Mouse (Mus musculus): ENCODE measurements around the gene Vav3. TPM values are rescaled to one million over a fixed set of nuclear protein-coding genes. Genes with fewer than 3 reads are reported as not detected.

Vav3 gene
- polyA plus RNA-seq, 1 experiment from 2014 or later = 13.6 TPM

DNA sequence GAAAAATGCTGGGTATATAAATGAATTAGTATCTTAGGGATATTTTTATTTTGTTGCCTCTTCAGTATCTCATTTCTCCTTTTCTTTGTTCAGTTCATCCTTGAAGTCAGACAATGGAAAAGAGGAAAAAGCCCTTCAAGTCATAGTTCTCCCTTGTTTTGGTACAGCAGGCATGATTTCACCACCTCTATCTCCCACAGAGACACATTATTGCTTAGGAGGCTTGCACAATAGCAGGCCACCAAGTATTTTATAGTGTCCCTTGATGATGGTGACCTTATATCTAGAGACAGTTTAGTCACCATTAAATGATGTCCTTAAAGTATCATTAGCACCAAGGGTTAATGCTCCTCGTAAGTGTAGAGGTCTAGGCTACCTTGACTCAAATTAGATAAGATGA, 171.4 kb downstream of the Vav3 start:
- H3K9me3 ChIP-seq (ENCODE audit: control insufficient read depth, low read length) = no peaks in the 10 kb centered on the region
- no peaks in the 10 kb centered on the region for H3K27me3 ChIP-seq (ENCODE audit: control insufficient read depth, insufficient read depth, low read length)
- no peak for ATAC-seq (ENCODE audit: insufficient number of reproducible peaks, insufficient read depth, low FRiP score, low read depth)
- H3K36me3 ChIP-seq (ENCODE audit: control insufficient read depth, insufficient read depth, low read length) = no peaks in the 10 kb centered on the region
- WGBS = 88% methylated on average over 1 of the region's 1 CpGs
- H3K9ac ChIP-seq (ENCODE audit: low read length) = no peak overlapping the region
- no peaks in the 10 kb centered on the region for H3K4me1 ChIP-seq (ENCODE audit: control insufficient read depth in 2 of 2, insufficient read depth in 2 of 2, low read length in 2 of 2)
- H3K27ac ChIP-seq (replicated peaks in 1 of 2; ENCODE audit: control insufficient read depth in 1 of 2, insufficient read depth in 1 of 2, low read depth in 2 of 2, low read length in 2 of 2) = no peak overlapping the region
- H3K4me3 ChIP-seq (ENCODE audit: control insufficient read depth in 1 of 2, insufficient read depth in 1 of 2, low read depth in 1 of 2, low read length in 2 of 2) = no peak overlapping the region
- no peak overlapping the region for H3K4me2 ChIP-seq (ENCODE audit: low read length)

- no peaks in the 10 kb centered on the region for H3K4me1 ChIP-seq (ENCODE audit: control insufficient read depth in 2 of 2, insufficient read depth in 2 of 2, low read length in 2 of 2)
- no peak overlapping the region for H3K27ac ChIP-seq (replicated peaks in 1 of 2; ENCODE audit: control insufficient read depth in 1 of 2, insufficient read depth in 1 of 2, low read depth in 2 of 2, low read length in 2 of 2)
- no peak overlapping the region for H3K4me3 ChIP-seq (ENCODE audit: control insufficient read depth in 1 of 2, insufficient read depth in 1 of 2, low read depth in 1 of 2, low read length in 2 of 2)
- no peak overlapping the region for H3K4me2 ChIP-seq (ENCODE audit: low read length)
- no peak overlapping the region for H3K9ac ChIP-seq (ENCODE audit: low read length)
- no peaks in the 10 kb centered on the region for H3K36me3 ChIP-seq (ENCODE audit: control insufficient read depth, insufficient read depth, low read length)
- H3K9me3 ChIP-seq (ENCODE audit: control insufficient read depth, low read length) = no peaks in the 10 kb centered on the region
- ATAC-seq (ENCODE audit: insufficient number of reproducible peaks, insufficient read depth, low FRiP score, low read depth) = no peak
- H3K27me3 ChIP-seq (ENCODE audit: control insufficient read depth, insufficient read depth, low read length) = no peaks in the 10 kb centered on the region
- 69% methylated on average over 3 of the region's 3 CpGs for WGBS
Measured at GRCm38 (mm10) chr3:109515479-109515878, 175.0 kb downstream of the Vav3 start.

DNA sequence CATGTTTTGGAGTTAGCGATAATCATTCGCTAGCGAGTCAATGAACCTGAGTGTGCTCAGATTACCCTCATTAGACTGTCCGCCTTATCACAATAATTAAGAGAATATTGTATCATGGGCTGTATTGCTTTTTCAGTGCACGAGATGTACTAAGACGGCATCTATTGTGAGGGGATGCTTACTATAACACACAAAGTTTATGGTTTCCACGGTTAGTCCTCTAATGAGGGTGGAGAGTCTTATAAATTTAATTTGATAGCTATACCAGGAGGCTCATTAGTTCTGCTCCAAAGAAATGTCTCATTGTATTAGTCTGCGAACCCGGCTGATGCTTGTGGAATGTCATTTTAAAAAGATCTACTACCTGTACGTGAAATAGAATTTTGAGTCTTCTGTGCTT, 175.9 kb downstream of the Vav3 start:
- no peak overlapping the region for H3K9ac ChIP-seq (ENCODE audit: low read length)
- no peaks in the 10 kb centered on the region for H3K4me1 ChIP-seq (ENCODE audit: control insufficient read depth in 2 of 2, insufficient read depth in 2 of 2, low read length in 2 of 2)
- WGBS = 91% methylated on average over 10 of the region's 10 CpGs
- H3K9me3 ChIP-seq (ENCODE audit: control insufficient read depth, low read length) = no peaks in the 10 kb centered on the region
- H3K27ac ChIP-seq (replicated peaks in 1 of 2; ENCODE audit: control insufficient read depth in 1 of 2, insufficient read depth in 1 of 2, low read depth in 2 of 2, low read length in 2 of 2) = no peak overlapping the region
- H3K36me3 ChIP-seq (ENCODE audit: control insufficient read depth, insufficient read depth, low read length) = no peaks in the 10 kb centered on the region
- H3K27me3 ChIP-seq (ENCODE audit: control insufficient read depth, insufficient read depth, low read length) = no peaks in the 10 kb centered on the region
- H3K4me2 ChIP-seq (ENCODE audit: low read length) = no peak overlapping the region
- ATAC-seq (ENCODE audit: insufficient number of reproducible peaks, insufficient read depth, low FRiP score, low read depth) = no peak
- H3K4me3 ChIP-seq (ENCODE audit: control insufficient read depth in 1 of 2, insufficient read depth in 1 of 2, low read depth in 1 of 2, low read length in 2 of 2) = no peak overlapping the region

GRCm38 (mm10) chr3:109522115-109522514, 181.7 kb downstream of the Vav3 start:
- WGBS = 35% methylated on average over 7 of the region's 7 CpGs
- ATAC-seq (ENCODE audit: insufficient number of reproducible peaks, insufficient read depth, low FRiP score, low read depth) = no peak
- Histone ChIP-seq H3K4me3 (ENCODE audit: control insufficient read depth in 1 of 2, insufficient read depth in 1 of 2, low read depth in 1 of 2, low read length in 2 of 2) (no peak overlapping the region), H3K4me1 (ENCODE audit: control insufficient read depth in 2 of 2, insufficient read depth in 2 of 2, low read length in 2 of 2) (peaks cover 2 to 7% of the 10 kb centered on the region in 2 experiments; a peak in 2 of 4 replicates), H3K4me2 (ENCODE audit: low read length) (peak overlapping the region; percentile 35; the same call in 1 of the 2 replicates), H3K9ac (ENCODE audit: low read length) (no peak overlapping the region), H3K27ac (replicated peaks in 1 of 2; ENCODE audit: control insufficient read depth in 1 of 2, insufficient read depth in 1 of 2, low read depth in 2 of 2, low read length in 2 of 2) (no peak overlapping the region; a peak in 1 of 4 replicates), H3K9me3 (ENCODE audit: control insufficient read depth, low read length) (no peaks in the 10 kb centered on the region), H3K27me3 (ENCODE audit: control insufficient read depth, insufficient read depth, low read length) (no peaks in the 10 kb centered on the region), H3K36me3 (ENCODE audit: control insufficient read depth, insufficient read depth, low read length) (no peaks in the 10 kb centered on the region)

DNA sequence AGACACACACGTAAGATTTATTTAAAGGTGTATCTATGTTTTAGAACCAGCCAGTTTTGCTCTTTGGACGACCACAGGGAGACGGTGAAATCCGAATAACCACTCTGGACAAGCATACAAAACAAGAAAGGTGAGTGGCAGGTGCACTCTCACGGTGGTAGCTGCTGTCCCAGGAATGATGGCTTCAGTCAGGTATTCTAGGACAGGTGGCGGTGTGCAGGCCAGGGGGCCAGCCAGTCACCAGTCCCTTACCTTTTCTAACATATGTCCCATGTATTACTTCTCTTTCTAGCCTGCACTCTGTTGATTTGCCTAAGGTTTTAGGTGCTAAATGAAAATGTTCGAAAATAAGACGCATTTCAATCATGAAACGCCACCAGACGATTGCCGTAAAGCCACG, 185.4 kb downstream of the Vav3 start:
- ATAC-seq (ENCODE audit: insufficient number of reproducible peaks, insufficient read depth, low FRiP score, low read depth) = no peak
- no peak overlapping the region for H3K27ac ChIP-seq (replicated peaks in 1 of 2; ENCODE audit: control insufficient read depth in 1 of 2, insufficient read depth in 1 of 2, low read depth in 2 of 2, low read length in 2 of 2)
- H3K9me3 ChIP-seq (ENCODE audit: control insufficient read depth, low read length) = no peaks in the 10 kb centered on the region
- H3K4me1 ChIP-seq (ENCODE audit: control insufficient read depth in 2 of 2, insufficient read depth in 2 of 2, low read length in 2 of 2) = peaks cover 2 to 7% of the 10 kb centered on the region in 2 experiments; a peak in 2 of 4 replicates
- H3K27me3 ChIP-seq (ENCODE audit: control insufficient read depth, insufficient read depth, low read length) = no peaks in the 10 kb centered on the region
- no peak overlapping the region for H3K4me3 ChIP-seq (ENCODE audit: control insufficient read depth in 1 of 2, insufficient read depth in 1 of 2, low read depth in 1 of 2, low read length in 2 of 2)
- no peak overlapping the region for H3K9ac ChIP-seq (ENCODE audit: low read length)
- WGBS = 90% methylated on average over 12 of the region's 12 CpGs
- H3K36me3 ChIP-seq (ENCODE audit: control insufficient read depth, insufficient read depth, low read length) = 0 out of 2 replicates have a peak, but pooled peaks cover 5% of the 10 kb centered on the region
- H3K4me2 ChIP-seq (ENCODE audit: low read length) = no peak overlapping the region

GRCm38 (mm10) chr3:109526246-109526645, 185.8 kb downstream of the Vav3 start:
- ATAC-seq (ENCODE audit: insufficient number of reproducible peaks, insufficient read depth, low FRiP score, low read depth) = no peak
- H3K4me2 ChIP-seq (ENCODE audit: low read length) = no peak overlapping the region
- WGBS = 4% methylated on average over 4 of the region's 4 CpGs
- no peaks in the 10 kb centered on the region for H3K27me3 ChIP-seq (ENCODE audit: control insufficient read depth, insufficient read depth, low read length)
- no peaks in the 10 kb centered on the region for H3K9me3 ChIP-seq (ENCODE audit: control insufficient read depth, low read length)
- no peak overlapping the region for H3K4me3 ChIP-seq (ENCODE audit: control insufficient read depth in 1 of 2, insufficient read depth in 1 of 2, low read depth in 1 of 2, low read length in 2 of 2)
- 0 out of 2 replicates have a peak, but pooled peaks cover 5% of the 10 kb centered on the region for H3K36me3 ChIP-seq (ENCODE audit: control insufficient read depth, insufficient read depth, low read length)
- no peak overlapping the region for H3K9ac ChIP-seq (ENCODE audit: low read length)
- H3K27ac ChIP-seq (replicated peaks in 1 of 2; ENCODE audit: control insufficient read depth in 1 of 2, insufficient read depth in 1 of 2, low read depth in 2 of 2, low read length in 2 of 2) = no peak overlapping the region
- peaks cover 2 to 7% of the 10 kb centered on the region in 2 experiments; a peak in 2 of 4 replicates for H3K4me1 ChIP-seq (ENCODE audit: control insufficient read depth in 2 of 2, insufficient read depth in 2 of 2, low read length in 2 of 2)

- no peak overlapping the region for H3K4me2 ChIP-seq (ENCODE audit: low read length)
- H3K4me1 ChIP-seq (ENCODE audit: control insufficient read depth in 2 of 2, insufficient read depth in 2 of 2, low read length in 2 of 2) = peaks cover 2 to 7% of the 10 kb centered on the region in 2 experiments; a peak in 2 of 4 replicates
- H3K36me3 ChIP-seq (ENCODE audit: control insufficient read depth, insufficient read depth, low read length) = 0 out of 2 replicates have a peak, but pooled peaks cover 5% of the 10 kb centered on the region
- H3K27me3 ChIP-seq (ENCODE audit: control insufficient read depth, insufficient read depth, low read length) = no peaks in the 10 kb centered on the region
- no peak overlapping the region for H3K4me3 ChIP-seq (ENCODE audit: control insufficient read depth in 1 of 2, insufficient read depth in 1 of 2, low read depth in 1 of 2, low read length in 2 of 2)
- no peak overlapping the region for H3K9ac ChIP-seq (ENCODE audit: low read length)
- H3K9me3 ChIP-seq (ENCODE audit: control insufficient read depth, low read length) = no peaks in the 10 kb centered on the region
- H3K27ac ChIP-seq (replicated peaks in 1 of 2; ENCODE audit: control insufficient read depth in 1 of 2, insufficient read depth in 1 of 2, low read depth in 2 of 2, low read length in 2 of 2) = no peak overlapping the region
- 67% methylated on average over 8 of the region's 8 CpGs for WGBS
- no peak for ATAC-seq (ENCODE audit: insufficient number of reproducible peaks, insufficient read depth, low FRiP score, low read depth)
Measured at GRCm38 (mm10) chr3:109526651-109527050, 186.2 kb downstream of the Vav3 start.

GRCm38 (mm10) chr3:109528688-109529087, 188.2 kb downstream of the Vav3 start:
- H3K4me3 ChIP-seq (ENCODE audit: control insufficient read depth in 1 of 2, insufficient read depth in 1 of 2, low read depth in 1 of 2, low read length in 2 of 2) = no peak overlapping the region
- H3K27ac ChIP-seq (replicated peaks in 1 of 2; ENCODE audit: control insufficient read depth in 1 of 2, insufficient read depth in 1 of 2, low read depth in 2 of 2, low read length in 2 of 2) = no peak overlapping the region
- 92% methylated on average over 4 of the region's 4 CpGs for WGBS
- no peaks in the 10 kb centered on the region for H3K9me3 ChIP-seq (ENCODE audit: control insufficient read depth, low read length)
- ATAC-seq (ENCODE audit: insufficient number of reproducible peaks, insufficient read depth, low FRiP score, low read depth) = no peak
- H3K27me3 ChIP-seq (ENCODE audit: control insufficient read depth, insufficient read depth, low read length) = no peaks in the 10 kb centered on the region
- H3K9ac ChIP-seq (ENCODE audit: low read length) = no peak overlapping the region
- 0 out of 2 replicates have a peak, but pooled peaks cover 5% of the 10 kb centered on the region for H3K36me3 ChIP-seq (ENCODE audit: control insufficient read depth, insufficient read depth, low read length)
- no peaks in the 10 kb centered on the region for H3K4me1 ChIP-seq (ENCODE audit: control insufficient read depth in 2 of 2, insufficient read depth in 2 of 2, low read length in 2 of 2)
- no peak overlapping the region for H3K4me2 ChIP-seq (ENCODE audit: low read length)
